14 mouse cellular contexts compared by ENCODE assay signal in genomic region chr14:12340238-12341074, GRCm38 (mm10). TPM values are rescaled to one million over a fixed set of nuclear protein-coding genes. Genes with fewer than 3 reads are reported as not detected.
A peak's percentile ranks its signal among the peaks of the same experiment; 100 is the strongest.
DNase-seq lines count a peak whose midpoint lies in the region; ATAC-seq and TF ChIP-seq lines count a peak whose summit lies in the region.
"Had no signal": no experiment of that assay in that cellular context is flagged by ENCODE, and none has a peak within 500 bp of the region (broad histone marks: within the 10 kb centered on the region; RNA-seq: fewer than 3 reads in every experiment).

No protein-coding gene starts in this region.

- peaks cover 88% of the 10 kb centered on the region for H3K27me3 ChIP-seq in heart, embryonic 12.5 days (replicated peaks)
- peaks cover 49% of the 10 kb centered on the region for H3K27me3 ChIP-seq in heart, adult 2 months (ENCODE audit: control insufficient read depth, insufficient read depth, low read length)
- peaks cover 100% of the 10 kb centered on the region for H3K27me3 ChIP-seq in midbrain, embryonic 10.5 days (ENCODE audit: low read depth, poor library complexity, severe bottlenecking)
- H3K27me3 ChIP-seq in midbrain, embryonic 15.5 days (replicated peaks) = peaks cover 77% of the 10 kb centered on the region
- peaks cover 53% of the 10 kb centered on the region for H3K27me3 ChIP-seq in forebrain, embryonic 11.5 days (ENCODE audit: control insufficient read depth, insufficient read depth, low read length)
- H3K27me3 ChIP-seq in midbrain, embryonic 13.5 days = peaks cover 99% of the 10 kb centered on the region

- peak overlapping the region; percentile 45 for H3K4me2 ChIP-seq in heart, embryonic 12.5 days
- H3K4me2 ChIP-seq in midbrain, embryonic 15.5 days = no peak overlapping the region
- H3K4me2 ChIP-seq in forebrain, embryonic 11.5 days (ENCODE audit: low read depth, low read length, severe bottlenecking) = peak overlapping the region; percentile 60
- peak overlapping the region; percentile 13; the same call in 1 of the 2 replicates for H3K4me2 ChIP-seq in midbrain, embryonic 13.5 days (replicated peaks)

- no peak for ATAC-seq in heart, embryonic 12.5 days (ENCODE audit: insufficient number of reproducible peaks, low FRiP score)
- ATAC-seq in midbrain, embryonic 15.5 days (replicated peaks) = no peak
- ATAC-seq in forebrain, embryonic 11.5 days (replicated peaks; ENCODE audit: low FRiP score) = no peak
- no peak for ATAC-seq in midbrain, embryonic 13.5 days
- ATAC-seq: CD4-positive, CD25-positive, alpha-beta regulatory T cell, adult 4 months had no signal

- no peak for TF ChIP-seq POLR2A in heart, adult 2 months (IDR thresholded peaks at IDR 0.05; ENCODE audit: insufficient read depth, low read depth, low read length)

- WGBS in heart, embryonic 12.5 days = under 1% methylated on average over 19 of the region's 19 CpGs
- WGBS in heart, adult 2 months = 1% methylated on average over 19 of the region's 19 CpGs
- WGBS in midbrain, embryonic 10.5 days = under 1% methylated on average over 19 of the region's 19 CpGs
- under 1% methylated on average over 19 of the region's 19 CpGs for WGBS in midbrain, embryonic 15.5 days
- WGBS in forebrain, embryonic 11.5 days = under 1% methylated on average over 19 of the region's 19 CpGs
- WGBS in midbrain, embryonic 13.5 days = 1% methylated on average over 19 of the region's 19 CpGs

- no peaks in the 10 kb centered on the region for H3K36me3 ChIP-seq in heart, embryonic 12.5 days
- no peaks in the 10 kb centered on the region for H3K36me3 ChIP-seq in heart, adult 2 months (ENCODE audit: control insufficient read depth, insufficient read depth, low read length)
- no peaks in the 10 kb centered on the region for H3K36me3 ChIP-seq in midbrain, embryonic 10.5 days
- no peaks in the 10 kb centered on the region for H3K36me3 ChIP-seq in midbrain, embryonic 15.5 days (replicated peaks)
- no peaks in the 10 kb centered on the region for H3K36me3 ChIP-seq in forebrain, embryonic 11.5 days (ENCODE audit: control insufficient read depth, insufficient read depth, low read length)
- no peaks in the 10 kb centered on the region for H3K36me3 ChIP-seq in midbrain, embryonic 13.5 days
- H3K36me3 ChIP-seq: hindbrain, embryonic 12.5 days had no signal

- no peak for DNase-seq in heart, adult 2 months
- DNase-seq in midbrain, embryonic 10.5 days (ENCODE audit: low spot score) = peak; percentile 40
- DNase-seq in forebrain, embryonic 11.5 days (ENCODE audit: low spot score) = peak; percentile 61
- DNase-seq in gastrocnemius, postnatal 25 days = no peak
- DNase-seq in cerebellum, adult 8-10 months = no peak
- DNase-seq: thymus, postnatal 14 days had no signal

- H3K4me1 ChIP-seq in heart, embryonic 12.5 days (replicated peaks) = peaks cover 24% of the 10 kb centered on the region
- no peaks in the 10 kb centered on the region for H3K4me1 ChIP-seq in heart, adult 2 months (ENCODE audit: control insufficient read depth, insufficient read depth, low read length)
- H3K4me1 ChIP-seq in midbrain, embryonic 10.5 days = peaks cover 38% of the 10 kb centered on the region
- peaks cover 19% of the 10 kb centered on the region for H3K4me1 ChIP-seq in midbrain, embryonic 15.5 days
- peaks cover 26% of the 10 kb centered on the region; the same call in 1 of the 2 replicates for H3K4me1 ChIP-seq in forebrain, embryonic 11.5 days (replicated peaks; ENCODE audit: control insufficient read depth, insufficient read depth, low read length)
- peaks cover 36% of the 10 kb centered on the region for H3K4me1 ChIP-seq in midbrain, embryonic 13.5 days (replicated peaks)

- H3K79me2 ChIP-seq in heart, adult 2 months (replicated peaks; ENCODE audit: control insufficient read depth, insufficient read depth, low read length) = no peaks in the 10 kb centered on the region

- H3K4me3 ChIP-seq in heart, embryonic 12.5 days = peak overlapping the region; percentile 23
- no peak overlapping the region for H3K4me3 ChIP-seq in heart, adult 2 months
- peak overlapping the region; percentile 22; the same call in 1 of the 2 replicates for H3K4me3 ChIP-seq in midbrain, embryonic 10.5 days
- H3K4me3 ChIP-seq in midbrain, embryonic 15.5 days = no peak overlapping the region
- H3K4me3 ChIP-seq in forebrain, embryonic 11.5 days (ENCODE audit: low read depth, low read length) = peak overlapping the region; percentile 60
- peak overlapping the region; percentile 17; the same call in 1 of the 2 replicates for H3K4me3 ChIP-seq in midbrain, embryonic 13.5 days (replicated peaks)
- H3K4me3 ChIP-seq: hindbrain, embryonic 12.5 days; myocyte had no signal

- H3K9me3 ChIP-seq in heart, embryonic 12.5 days (replicated peaks) = no peaks in the 10 kb centered on the region
- no peaks in the 10 kb centered on the region for H3K9me3 ChIP-seq in midbrain, embryonic 10.5 days (replicated peaks)
- H3K9me3 ChIP-seq in midbrain, embryonic 15.5 days = no peaks in the 10 kb centered on the region
- H3K9me3 ChIP-seq in forebrain, embryonic 11.5 days (ENCODE audit: control insufficient read depth, low read length) = no peaks in the 10 kb centered on the region
- no peaks in the 10 kb centered on the region for H3K9me3 ChIP-seq in midbrain, embryonic 13.5 days
- H3K9me3 ChIP-seq: hindbrain, embryonic 12.5 days had no signal

- no peak for TF ChIP-seq EP300 in heart, adult 2 months (IDR thresholded peaks at IDR 0.05; ENCODE audit: insufficient read depth, low read depth, low read length)

- H3K9ac ChIP-seq in heart, embryonic 12.5 days = no peak overlapping the region
- H3K9ac ChIP-seq in heart, adult 2 months (ENCODE audit: low read depth, low read length) = no peak overlapping the region
- no peak overlapping the region for H3K9ac ChIP-seq in midbrain, embryonic 15.5 days
- H3K9ac ChIP-seq in forebrain, embryonic 11.5 days (ENCODE audit: low read length) = peak overlapping the region; percentile 91
- no peak overlapping the region for H3K9ac ChIP-seq in midbrain, embryonic 13.5 days (replicated peaks)
- H3K9ac ChIP-seq: hindbrain, embryonic 12.5 days had no signal

- no peak for TF ChIP-seq CTCF in heart, adult 2 months (IDR thresholded peaks at IDR 0.05)

- intact Hi-C loops in heart, adult 2 months (cut with DNase I) = no loop called here

- no peak overlapping the region for H3K27ac ChIP-seq in heart, embryonic 12.5 days (ENCODE audit: poor library complexity, severe bottlenecking)
- H3K27ac ChIP-seq in heart, adult 2 months = no peak overlapping the region
- H3K27ac ChIP-seq in midbrain, embryonic 10.5 days (replicated peaks) = no peak overlapping the region
- H3K27ac ChIP-seq in midbrain, embryonic 15.5 days = no peak overlapping the region
- peak overlapping the region; percentile 75 for H3K27ac ChIP-seq in forebrain, embryonic 11.5 days (ENCODE audit: low read depth, low read length)
- H3K27ac ChIP-seq in midbrain, embryonic 13.5 days = 0 out of 2 replicates have a peak overlapping the region, but pooled peaks have one; percentile 26
- H3K27ac ChIP-seq: hindbrain, embryonic 12.5 days had no signal

RNA-seq across cellular contexts. Expression of gene Fezf2, which starts 7.5 kb away (rescaled TPM):
- polyA plus RNA-seq in heart, embryonic 12.5 days (2016; fragmentation: Nextera tagmentation; extraction: Ambion mirVana) = 0.18 TPM in 1 of 2 replicates, not detected in the other
- total RNA-seq in heart, adult 2 months (2021) = not detected
- polyA plus RNA-seq in heart, adult 2 months (2012; rRNA removed) = not detected in 2 replicates
- polyA plus RNA-seq in midbrain, embryonic 10.5 days (2016; fragmentation: Nextera tagmentation; extraction: Ambion mirVana) = 5.0 and 9.8 TPM in 2 replicates
- 4.1 and 4.2 TPM in 2 replicates for polyA plus RNA-seq in midbrain, embryonic 15.5 days (2015; fragmentation: Nextera tagmentation; extraction: Ambion mirVana)
- 47.5 and 51.5 TPM in 2 replicates for polyA plus RNA-seq in forebrain, embryonic 11.5 days (2014; fragmentation: Nextera tagmentation; extraction: Ambion mirVana)
- 6.9 and 8.1 TPM in 2 replicates for polyA plus RNA-seq in midbrain, embryonic 13.5 days (2015; fragmentation: Nextera tagmentation; extraction: Ambion mirVana)
- not detected for total RNA-seq in gastrocnemius, postnatal 25 days (2021)
- polyA plus RNA-seq: CD4-positive, CD25-positive, alpha-beta regulatory T cell, adult 4 months; liver, embryonic 16.5 days; myocyte; small intestine, adult 2 months had no signal

RNA-seq across cellular contexts. Expression of gene 3830406C13Rik, which starts 56.5 kb away (rescaled TPM):
- 22.3 and 29.3 TPM in 2 replicates for polyA plus RNA-seq in heart, embryonic 12.5 days (2016; fragmentation: Nextera tagmentation; extraction: Ambion mirVana)
- total RNA-seq in heart, adult 2 months (2021) = 10 to 100 TPM; 18.1 to 18.6 TPM
- polyA plus RNA-seq in heart, adult 2 months (2012; rRNA removed) = 8.2 and 16.9 TPM in 2 replicates
- polyA plus RNA-seq in midbrain, embryonic 10.5 days (2016; fragmentation: Nextera tagmentation; extraction: Ambion mirVana) = 25.1 and 25.5 TPM in 2 replicates
- 34.8 and 37.5 TPM in 2 replicates for polyA plus RNA-seq in midbrain, embryonic 15.5 days (2015; fragmentation: Nextera tagmentation; extraction: Ambion mirVana)
- polyA plus RNA-seq in forebrain, embryonic 11.5 days (2014; fragmentation: Nextera tagmentation; extraction: Ambion mirVana) = 30.0 and 35.2 TPM in 2 replicates
- 28.5 and 31.9 TPM in 2 replicates for polyA plus RNA-seq in midbrain, embryonic 13.5 days (2015; fragmentation: Nextera tagmentation; extraction: Ambion mirVana)
- 10 to 100 TPM; 12.2 to 14.5 TPM for total RNA-seq in gastrocnemius, postnatal 25 days (2021)

RNA-seq across cellular contexts. Expression of gene Gm49355, which starts 56.7 kb away (rescaled TPM):
- polyA plus RNA-seq in heart, embryonic 12.5 days (2016; fragmentation: Nextera tagmentation; extraction: Ambion mirVana) = 0.14 and 0.18 TPM in 2 replicates
- total RNA-seq in heart, adult 2 months (2021) = under 1 TPM in 1 of 2 experiments, not detected in 1; 0.07 TPM
- polyA plus RNA-seq in heart, adult 2 months (2012; rRNA removed) = 0.18 and 0.26 TPM in 2 replicates
- polyA plus RNA-seq in midbrain, embryonic 10.5 days (2016; fragmentation: Nextera tagmentation; extraction: Ambion mirVana) = 0.06 and 0.09 TPM in 2 replicates
- 0.14 TPM in 1 of 2 replicates, not detected in the other for polyA plus RNA-seq in midbrain, embryonic 15.5 days (2015; fragmentation: Nextera tagmentation; extraction: Ambion mirVana)
- 0.23 TPM in 1 of 2 replicates, not detected in the other for polyA plus RNA-seq in forebrain, embryonic 11.5 days (2014; fragmentation: Nextera tagmentation; extraction: Ambion mirVana)
- polyA plus RNA-seq in midbrain, embryonic 13.5 days (2015; fragmentation: Nextera tagmentation; extraction: Ambion mirVana) = 0.15 and 0.17 TPM in 2 replicates
- under 1 TPM in 1 of 2 experiments, not detected in 1; 0.10 TPM for total RNA-seq in gastrocnemius, postnatal 25 days (2021)

Comparison
In these comparisons a context has a peak if more than half of its experiments do, and no peak if none do; other contexts are left out.
1. H3K27ac ChIP-seq: peak in forebrain, embryonic 11.5 days (single experiment) and midbrain, embryonic 13.5 days (single experiment); none in heart, embryonic 12.5 days (single experiment), heart, adult 2 months (single experiment), midbrain, embryonic 10.5 days (single experiment) and midbrain, embryonic 15.5 days (single experiment).
2. H3K4me3 ChIP-seq: peak in heart, embryonic 12.5 days (single experiment), midbrain, embryonic 10.5 days (single experiment), forebrain, embryonic 11.5 days (single experiment) and midbrain, embryonic 13.5 days (single experiment); none in heart, adult 2 months (single experiment) and midbrain, embryonic 15.5 days (single experiment).
3. DNase-seq: peak in midbrain, embryonic 10.5 days (single experiment) and forebrain, embryonic 11.5 days (single experiment); none in heart, adult 2 months (0 of 2), gastrocnemius, postnatal 25 days (single experiment) and cerebellum, adult 8-10 months (single experiment).